Mouse (Mus musculus): Measurements from ENCODE around the gene Cd2bp2.

DNA sequence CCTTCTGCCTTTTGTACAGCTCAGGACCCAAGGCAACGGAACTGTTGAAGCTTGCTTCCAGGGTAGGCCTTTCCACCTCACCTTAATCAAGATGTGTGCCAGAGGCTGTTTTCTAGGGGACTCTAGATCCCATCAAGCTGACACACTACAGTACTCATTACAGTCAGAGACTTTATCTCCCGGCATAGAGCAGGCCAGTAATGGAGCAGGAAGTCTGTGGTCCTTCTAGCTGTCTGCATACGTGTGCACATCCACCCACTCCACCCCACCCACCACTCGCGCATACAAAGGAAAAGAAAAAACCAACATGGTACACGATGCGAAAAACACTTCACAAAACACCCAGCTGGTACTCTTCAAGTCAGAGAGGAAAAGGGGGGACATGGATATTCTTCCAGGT lies 51.4 kb downstream of the Cd2bp2 start:
- TF ChIP-seq POLR2A (IDR thresholded peaks at IDR 0.05; ENCODE audit: control insufficient read depth, extremely low read depth, insufficient read depth, low read length, poor library complexity) (no peak), CTCF (IDR thresholded peaks at IDR 0.05; ENCODE audit: borderline replicate concordance, control insufficient read depth, extremely low read depth, insufficient read depth, low read length, poor library complexity) (no peak)

Data from thymus, adult 2 months (tissue).